Mouse (Mus musculus) limb, embryonic 10.5 days (tissue): Measurements from ENCODE around the gene Map2k1. TPM values are rescaled to one million over a fixed set of nuclear protein-coding genes. Genes with fewer than 3 reads are reported as not detected.
"Not testable (repeated sequence)": the region's sequence is repeated elsewhere in the genome, so short reads cannot be mapped to it uniquely, and the experiment has no call there.

Source experiments
- DNase-seq: peaks from one replicate; pipeline ENCODE4 v3.0.0-alpha.2; 2017; ENCODE audit warnings: low spot score
- H3K27ac ChIP-seq: fragments of 300-500 bp; sonication (generic); 2 replicates; pipeline ENCODE4 v1.5.1; 2016; ENCODE audit warnings: mild to moderate bottlenecking
- H3K27me3 ChIP-seq: fragments of 300-500 bp; sonication (generic); 2 replicates; pipeline ENCODE4 v1.6.1; 2016; ENCODE audit warnings: low read depth, mild to moderate bottlenecking; ENCODE audit not compliant: poor library complexity, severe bottlenecking
- H3K36me3 ChIP-seq: fragments of 300-500 bp; sonication (generic); 2 replicates; pipeline ENCODE4 v1.6.1; 2016; ENCODE audit warnings: mild to moderate bottlenecking, moderate library complexity
- H3K4me1 ChIP-seq: fragments of 300-500 bp; sonication (generic); 2 replicates; pipeline ENCODE4 v1.6.1; 2016
- H3K4me3 ChIP-seq: fragments of 300-500 bp; sonication (generic); 2 replicates; pipeline ENCODE4 v1.5.1; 2016; ENCODE audit warnings: mild to moderate bottlenecking, moderate library complexity
- H3K9me3 ChIP-seq: fragments of 300-500 bp; sonication (generic); replicated peaks from 2 replicates; pipeline ENCODE4 v1.6.1; 2016; ENCODE audit warnings: mild to moderate bottlenecking
- WGBS: fragments of 180-500 bp; shearing (Covaris S2); methylation state at CpG from one replicate; pipeline ENCODE4 v1.1.7; 2016; 5-methylcytosine and 5-hydroxymethylcytosine counted together
- polyA plus RNA-seq: library from polyadenylated mRNA; unstranded; fragments of >200 nt; fragmentation: Nextera tagmentation; extraction: Ambion mirVana; gene quantifications from 2 replicates; pipeline ENCODE4 v1.2.1, GENCODE M21; 2016

Map2k1 gene
- polyA plus RNA-seq, 1 experiment from 2014 or later: 76.5 TPM

GRCm38 (mm10) chr9:64193879-64194278 is 59.6 kb downstream of the Map2k1 start:
- peaks cover 75% of the 10 kb centered on the region for H3K36me3 ChIP-seq
- H3K27me3 ChIP-seq: no peaks in the 10 kb centered on the region
- no peak for DNase-seq
- H3K9me3 ChIP-seq: no peaks in the 10 kb centered on the region
- no peaks in the 10 kb centered on the region for H3K4me1 ChIP-seq
- WGBS: 93% methylated on average over 1 of the region's 1 CpGs
- H3K4me3 ChIP-seq: no peak overlapping the region
- H3K27ac ChIP-seq: no peak overlapping the region

GRCm38 (mm10) chr9:64184166-64184840 is 69.1 kb downstream of the Map2k1 start:
- no peak for DNase-seq
- Histone ChIP-seq H3K9me3 (no peaks in the 10 kb centered on the region), H3K27me3 (no peaks in the 10 kb centered on the region), H3K4me3 (no peak overlapping the region), H3K36me3 (peaks cover 82% of the 10 kb centered on the region), H3K27ac (no peak overlapping the region), H3K4me1 (peaks cover 8% of the 10 kb centered on the region)
- WGBS: 91% methylated on average over 5 of the region's 5 CpGs

GRCm38 (mm10) chr9:64183295-64183694 is 70.1 kb downstream of the Map2k1 start:
- not testable (repeated sequence) for H3K4me3 ChIP-seq, H3K27me3 ChIP-seq, DNase-seq, H3K27ac ChIP-seq, H3K9me3 ChIP-seq
- H3K4me1 ChIP-seq: peaks cover 11% of the 10 kb centered on the region
- WGBS: 92% methylated on average over 5 of the region's 5 CpGs
- peaks cover 82% of the 10 kb centered on the region for H3K36me3 ChIP-seq

GRCm38 (mm10) chr9:64178974-64179646 is 74.3 kb downstream of the Map2k1 start, which contains the start of gene Snapc5:
Gene Snapc5 (plus strand): TSS chr9:64179274.
- WGBS: under 1% methylated on average over 35 of the region's 35 CpGs
- no peaks in the 10 kb centered on the region for H3K27me3 ChIP-seq
- peaks cover 82% of the 10 kb centered on the region for H3K36me3 ChIP-seq
- peaks cover 19% of the 10 kb centered on the region for H3K4me1 ChIP-seq
- H3K9me3 ChIP-seq: no peaks in the 10 kb centered on the region
- peak; percentile 94 for DNase-seq
- peak within 1 kb of the TSS; percentile 83 for H3K27ac ChIP-seq
- peak within 1 kb of the TSS; percentile 73 for H3K4me3 ChIP-seq

DNA sequence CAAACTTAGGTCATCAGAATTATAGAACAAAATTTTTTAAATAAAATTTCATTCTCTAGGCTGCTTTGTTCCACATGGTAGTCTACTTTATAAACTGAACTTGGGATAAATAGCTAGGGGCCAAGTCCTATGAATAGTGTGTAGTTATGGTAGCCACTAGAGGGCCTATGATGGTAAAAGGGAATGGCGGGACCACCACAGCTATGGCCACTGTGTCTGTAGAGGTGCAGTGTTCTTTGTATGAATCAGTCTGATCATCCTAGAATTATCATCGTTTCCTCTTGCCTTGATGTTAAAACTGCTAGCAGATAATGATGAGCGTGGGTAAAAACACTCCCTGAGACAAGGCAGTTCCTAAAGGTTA is 74.8 kb downstream of the Map2k1 start:
- Histone ChIP-seq H3K27ac (peak overlapping the region; percentile 83), H3K4me3 (peak overlapping the region; percentile 73), H3K9me3 (no peaks in the 10 kb centered on the region), H3K27me3 (no peaks in the 10 kb centered on the region), H3K4me1 (peaks cover 19% of the 10 kb centered on the region), H3K36me3 (peaks cover 80% of the 10 kb centered on the region)
- no peak for DNase-seq
- 46% methylated on average over 3 of the region's 3 CpGs for WGBS

DNA sequence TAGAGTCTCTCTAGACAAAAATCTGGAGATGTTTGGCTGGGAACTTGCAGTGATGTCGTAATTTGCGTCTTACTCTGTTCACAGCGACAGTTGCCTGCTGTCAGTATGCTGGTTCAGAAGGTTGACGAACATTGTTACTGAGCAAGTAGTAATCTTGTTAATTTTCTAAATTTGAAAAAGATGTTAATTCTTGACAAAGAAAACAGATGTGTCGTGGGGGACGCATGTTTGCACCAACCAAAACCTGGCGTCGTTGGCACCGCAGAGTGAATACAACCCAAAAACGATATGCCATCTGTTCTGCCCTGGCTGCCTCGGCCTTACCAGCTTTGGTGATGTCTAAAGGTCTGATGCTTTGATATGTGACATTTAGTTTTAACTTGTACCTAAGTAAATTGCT is 78.1 kb downstream of the Map2k1 start:
- Histone ChIP-seq H3K27me3 (no peaks in the 10 kb centered on the region), H3K27ac (no peak overlapping the region), H3K4me3 (0 out of 2 replicates have a peak overlapping the region, but pooled peaks have one; percentile 68), H3K4me1 (peaks cover 24% of the 10 kb centered on the region), H3K36me3 (peaks cover 55% of the 10 kb centered on the region), H3K9me3 (no peaks in the 10 kb centered on the region)
- 90% methylated on average over 11 of the region's 11 CpGs for WGBS
- DNase-seq: no peak

DNA sequence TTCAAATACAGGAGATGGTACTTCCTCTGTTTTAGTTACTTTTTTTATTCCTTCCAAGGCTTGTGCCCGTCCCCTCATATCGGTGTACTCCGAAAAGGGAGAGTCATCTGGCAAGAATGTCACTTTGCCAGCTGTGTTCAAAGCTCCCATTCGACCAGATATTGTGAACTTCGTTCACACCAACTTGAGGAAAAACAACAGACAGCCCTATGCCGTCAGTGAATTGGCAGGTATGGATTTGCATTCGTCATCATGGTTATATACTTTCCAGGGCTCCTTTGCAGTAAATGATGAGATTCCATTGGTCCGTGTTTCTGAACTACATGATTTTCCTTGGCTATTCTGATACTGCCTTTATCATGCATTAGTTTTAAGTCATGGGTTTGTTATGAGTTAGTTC is 78.7 kb downstream of the Map2k1 start:
- Histone ChIP-seq H3K4me3 (peak overlapping the region; percentile 68), H3K4me1 (peaks cover 20% of the 10 kb centered on the region), H3K27ac (no peak overlapping the region), H3K9me3 (no peaks in the 10 kb centered on the region), H3K27me3 (no peaks in the 10 kb centered on the region), H3K36me3 (peaks cover 49% of the 10 kb centered on the region)
- DNase-seq: no peak
- WGBS: 73% methylated on average over 8 of the region's 8 CpGs

DNA sequence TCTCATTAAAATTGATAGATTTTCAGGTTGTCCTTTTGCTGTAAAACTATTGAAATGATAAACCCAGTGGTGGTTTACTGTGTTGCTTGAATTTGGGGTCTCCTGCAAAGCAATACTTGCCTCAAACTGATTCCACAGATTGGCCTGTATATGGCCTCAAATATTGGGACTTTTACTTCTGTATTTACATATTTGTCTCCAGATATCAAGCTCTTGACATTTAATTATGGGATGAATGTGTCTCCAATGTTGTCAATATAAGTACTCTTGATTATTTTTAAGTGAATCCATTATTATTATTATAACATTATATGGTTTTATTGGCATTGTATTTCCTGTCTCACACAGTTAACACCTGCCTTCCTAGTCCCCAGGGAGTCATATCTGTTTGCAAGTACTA is 79.1 kb downstream of the Map2k1 start:
- peaks cover 51% of the 10 kb centered on the region for H3K36me3 ChIP-seq
- peak overlapping the region; percentile 95; the same call in 1 of the 2 replicates for H3K27ac ChIP-seq
- no peaks in the 10 kb centered on the region for H3K9me3 ChIP-seq
- H3K4me1 ChIP-seq: peaks cover 16% of the 10 kb centered on the region
- H3K4me3 ChIP-seq: peak overlapping the region; percentile 68
- no peak for DNase-seq
- no peaks in the 10 kb centered on the region for H3K27me3 ChIP-seq

DNA sequence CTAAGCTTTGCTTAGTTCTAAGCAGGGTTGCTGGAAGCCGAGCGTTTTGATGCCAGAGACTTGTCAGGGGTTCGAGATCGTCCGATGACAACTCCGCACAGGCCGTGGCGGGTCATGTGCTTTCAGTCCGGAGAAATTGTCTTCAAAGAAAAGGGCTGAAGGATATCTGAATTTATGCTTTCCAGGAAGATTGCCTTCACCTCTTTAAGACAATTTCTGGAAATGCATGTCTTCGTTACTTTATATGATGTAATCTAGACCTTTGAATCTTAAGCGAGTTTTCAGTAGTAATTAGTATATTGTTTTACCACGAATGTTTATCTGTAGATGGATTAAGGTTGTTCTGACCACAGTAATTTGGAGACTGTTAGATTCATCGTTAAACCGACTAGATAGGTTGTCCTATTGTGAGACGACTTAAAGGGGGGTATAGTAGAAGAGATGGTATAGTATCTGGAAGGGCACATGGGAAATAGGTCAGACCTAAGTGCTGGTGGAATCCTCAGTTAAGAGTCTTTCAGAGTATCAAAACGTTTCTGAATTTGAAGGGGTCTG is 79.7 kb downstream of the Map2k1 start:
- Histone ChIP-seq H3K27me3 (no peaks in the 10 kb centered on the region), H3K9me3 (no peaks in the 10 kb centered on the region), H3K4me1 (peaks cover 14% of the 10 kb centered on the region), H3K4me3 (peak overlapping the region; percentile 68), H3K27ac (peak overlapping the region; percentile 95), H3K36me3 (peaks cover 52% of the 10 kb centered on the region)
- under 1% methylated on average over 16 of the region's 16 CpGs for WGBS
- no peak for DNase-seq

DNA sequence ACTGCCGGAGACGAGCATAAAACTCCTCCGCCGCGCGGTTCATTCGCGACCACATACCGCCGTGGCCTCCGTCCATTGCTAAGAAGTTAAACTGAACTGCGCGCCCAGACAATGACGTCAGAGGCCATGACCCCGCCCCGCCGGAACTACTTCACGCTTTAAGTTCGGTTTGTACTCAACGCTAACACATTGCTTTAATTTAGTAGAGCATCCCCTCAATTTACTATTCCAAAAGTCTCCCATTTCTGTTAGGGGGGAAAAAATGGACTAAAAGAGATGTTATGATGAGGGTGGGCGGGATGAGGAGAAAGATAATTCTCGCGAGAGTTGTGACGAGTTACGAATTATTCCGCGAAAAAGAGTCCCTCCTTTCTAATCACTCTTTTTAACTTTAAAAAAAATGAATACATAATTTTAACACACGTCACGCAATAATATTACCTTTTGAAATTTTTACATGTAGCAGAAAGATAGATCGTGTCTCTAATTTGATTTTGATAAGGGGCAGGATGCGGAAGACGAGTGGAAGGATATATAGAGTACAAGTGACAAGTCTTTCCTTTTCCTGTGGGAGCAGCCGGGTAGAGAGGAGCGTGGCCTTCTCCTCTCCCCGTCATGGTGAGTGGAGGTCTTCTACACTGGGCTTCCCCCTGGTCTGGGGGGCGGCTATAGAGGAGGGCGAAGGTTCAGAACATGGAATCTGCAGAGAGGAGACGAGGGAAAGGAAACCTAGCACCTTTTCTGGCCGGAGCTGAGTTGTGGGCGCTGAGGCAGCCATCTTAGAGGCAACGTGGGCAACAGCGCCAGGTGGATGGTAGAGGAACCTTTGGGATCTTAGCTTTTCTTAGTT is 80.4 kb downstream of the Map2k1 start, which contains the start of the genes Zwilch and Rpl4:
Zwilch (minus strand) TSS at position 289 of the 850 bp plus-strand sequence.
Rpl4 (plus strand) TSS at position 560 of the 850 bp plus-strand sequence.
- peaks cover 52% of the 10 kb centered on the region for H3K36me3 ChIP-seq
- H3K4me1 ChIP-seq: peaks cover 13% of the 10 kb centered on the region
- WGBS: under 1% methylated on average over 42 of the region's 42 CpGs
- peak within 1 kb of the TSS; percentile 95 for H3K27ac ChIP-seq
- peak within 1 kb of the TSS; percentile 68 for H3K4me3 ChIP-seq
- DNase-seq: peak; percentile 87
- H3K27me3 ChIP-seq: no peaks in the 10 kb centered on the region
- H3K9me3 ChIP-seq: no peaks in the 10 kb centered on the region

- Histone ChIP-seq H3K9me3 (no peaks in the 10 kb centered on the region), H3K27ac (peak overlapping the region; percentile 95), H3K4me1 (peaks cover 13% of the 10 kb centered on the region), H3K36me3 (peaks cover 52% of the 10 kb centered on the region), H3K27me3 (no peaks in the 10 kb centered on the region), H3K4me3 (peak overlapping the region; percentile 68)
- no peak for DNase-seq
- WGBS: 3% methylated on average over 18 of the region's 18 CpGs
These were observed 81.2 kb downstream of the Map2k1 start for GRCm38 (mm10) chr9:64172145-64172815.

GRCm38 (mm10) chr9:64169967-64170366 is 83.5 kb downstream of the Map2k1 start:
- 94% methylated on average over 3 of the region's 3 CpGs for WGBS
- H3K4me3 ChIP-seq, DNase-seq, H3K9me3 ChIP-seq, H3K27ac ChIP-seq, H3K27me3 ChIP-seq: not testable (repeated sequence)
- peaks cover 13% of the 10 kb centered on the region for H3K4me1 ChIP-seq
- peaks cover 48% of the 10 kb centered on the region for H3K36me3 ChIP-seq
